Mouse (Mus musculus) mature B cell (primary cell): Measurements from ENCODE around the gene Gm21750.
"Not testable (repeated sequence)": the region's sequence is repeated elsewhere in the genome, so short reads cannot be mapped to it uniquely, and the experiment has no call there.

Experiments used
- in situ Hi-C: fragments of 300-500 bp; cut with MboI; formaldehyde crosslinking; loops from 2 replicates; pipeline ENCODE4 v1.14.3; 2019

The Gm21750 gene

GRCm38 (mm10) chr14:73660925-73661324, at the start of gene Gm21750:
Gm21750 (plus strand) TSS chr14:73661225.
- in situ Hi-C loops: not testable (repeated sequence)

GRCm38 (mm10) chr14:73614961-73615360, 46.1 kb upstream of the Gm21750 start:
- in situ Hi-C loops: not testable (repeated sequence)

DNA sequence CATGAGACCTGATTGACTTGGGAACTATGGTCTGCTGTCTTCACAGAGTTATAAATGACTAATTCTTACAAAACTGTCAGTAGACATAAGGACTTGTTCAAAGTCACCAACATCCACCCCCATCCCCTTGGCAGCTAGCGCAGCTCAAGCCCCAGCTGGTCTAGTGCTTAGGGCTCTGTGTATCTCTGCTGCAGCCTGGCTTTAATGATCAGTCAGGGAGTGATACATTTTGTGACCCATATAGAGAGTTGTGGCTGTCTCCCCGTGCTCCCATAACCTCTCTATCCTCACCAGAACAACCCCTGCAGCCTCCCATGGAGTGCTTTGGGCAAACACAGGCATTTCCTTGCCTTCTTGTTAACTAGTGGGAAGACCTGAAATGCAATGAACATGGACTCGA, 40.1 kb upstream of the Gm21750 start:
- in situ Hi-C loops: no loop called here

DNA sequence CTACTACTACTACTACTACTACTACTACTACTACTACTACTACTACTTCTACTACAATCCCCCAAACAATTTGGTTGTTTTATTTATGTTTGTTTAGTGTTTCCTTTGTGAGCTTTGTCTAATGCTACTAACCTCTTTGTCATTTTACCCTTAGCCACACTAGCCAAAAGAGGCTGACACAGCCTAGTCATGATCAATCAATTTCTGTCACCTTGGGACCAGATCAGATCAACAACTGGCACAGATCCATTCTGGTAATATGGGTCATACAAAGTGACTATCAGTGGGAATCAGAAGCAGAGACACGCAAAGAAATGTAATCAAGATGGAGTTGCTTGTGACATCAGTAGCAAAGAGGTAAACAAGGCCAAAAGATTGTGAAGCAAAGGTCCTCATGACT, 38.0 kb upstream of the Gm21750 start:
- in situ Hi-C loops: no loop called here

DNA sequence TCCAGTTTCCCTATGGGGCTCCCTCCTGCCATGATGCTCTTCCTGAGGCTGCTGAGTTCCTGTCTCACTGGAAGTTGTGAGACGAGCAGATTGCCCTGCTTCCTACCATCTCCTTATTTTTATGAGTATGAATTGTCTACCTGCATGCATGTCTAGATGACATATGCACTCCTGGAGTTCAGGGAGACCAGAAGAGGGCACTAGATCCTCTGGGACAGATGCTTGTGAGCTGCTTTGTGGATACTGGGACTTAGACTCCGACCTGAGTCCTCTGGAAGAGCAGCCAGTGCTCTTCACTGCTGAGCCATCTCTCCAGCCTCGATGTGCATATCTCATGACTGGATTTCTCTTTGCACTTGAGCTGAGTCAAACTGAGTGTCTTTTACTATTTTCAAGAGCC, 35.6 kb upstream of the Gm21750 start:
- in situ Hi-C loops: no loop called here

DNA sequence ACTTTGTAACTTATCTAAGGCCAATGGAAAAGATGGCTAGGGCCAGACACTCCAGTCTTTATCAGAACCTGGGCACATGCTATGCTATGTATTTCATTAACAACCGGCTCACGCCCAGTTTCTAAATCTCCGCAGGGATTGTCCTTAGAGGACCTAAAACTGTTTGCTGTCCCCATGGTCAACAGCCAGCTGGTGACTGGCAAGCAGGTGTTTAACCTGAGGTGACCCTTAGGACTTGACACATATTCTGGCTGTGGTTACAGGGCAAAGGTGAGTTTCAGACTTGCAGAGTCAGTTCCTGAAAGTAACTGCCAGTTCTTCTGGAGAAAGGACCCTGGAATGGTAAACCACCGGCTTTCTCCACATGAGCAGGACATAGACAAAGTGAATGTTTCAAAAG, 29.5 kb upstream of the Gm21750 start:
- in situ Hi-C loops: no loop called here

DNA sequence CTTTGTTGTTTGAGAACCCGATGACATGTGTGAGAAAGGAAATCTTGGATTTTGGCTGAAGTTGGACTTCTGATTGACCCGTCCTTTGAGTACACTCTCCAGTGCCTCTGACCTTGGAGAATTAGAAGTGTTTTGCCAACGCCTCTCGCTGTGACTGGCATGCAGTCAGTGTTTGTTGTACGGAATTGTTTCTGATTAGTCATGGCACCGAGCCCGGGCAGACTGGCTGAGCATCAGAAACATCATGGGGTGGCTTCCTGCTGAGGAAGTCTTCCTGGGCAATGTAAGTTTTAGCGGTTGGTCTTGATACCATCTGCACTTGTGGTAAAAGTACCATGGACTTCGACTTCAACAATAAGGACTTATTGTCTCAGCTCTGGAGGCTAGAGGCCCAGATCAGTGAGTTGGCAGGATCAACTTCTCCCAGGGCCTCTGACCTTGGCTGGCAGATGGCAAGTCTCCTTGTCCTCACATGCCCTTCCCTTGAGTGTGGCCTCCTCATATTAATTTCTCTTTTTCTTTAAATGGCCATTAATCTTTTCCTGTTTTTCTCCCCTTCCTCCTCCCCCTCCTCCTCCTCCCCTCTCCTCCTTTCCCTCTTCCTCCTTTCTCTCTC, 28.3 kb upstream of the Gm21750 start:
- in situ Hi-C loops: no loop called here

- in situ Hi-C loops: no loop called here
These were observed 26.7 kb upstream of the Gm21750 start for GRCm38 (mm10) chr14:73634356-73634755.

DNA sequence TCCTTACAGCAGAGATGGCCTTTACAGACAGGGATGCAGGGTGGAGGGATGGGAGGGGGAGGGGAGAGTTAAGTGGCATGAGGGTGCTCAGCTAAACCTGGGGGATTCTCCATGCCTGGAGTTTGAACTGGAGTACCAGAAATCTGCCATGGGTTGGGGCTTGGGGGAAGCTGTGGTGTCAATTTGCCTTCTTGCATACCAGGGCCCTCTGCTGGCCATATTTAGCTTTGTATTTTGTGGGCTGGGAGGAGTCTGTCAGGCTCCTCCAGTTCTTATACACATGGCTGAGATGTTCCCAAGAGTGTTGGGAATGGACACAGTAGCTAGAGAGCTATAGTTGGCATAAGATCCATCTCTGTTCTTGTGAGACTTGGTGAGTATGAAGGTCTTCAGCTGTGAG, 23.6 kb upstream of the Gm21750 start:
- in situ Hi-C loops: no loop called here

DNA sequence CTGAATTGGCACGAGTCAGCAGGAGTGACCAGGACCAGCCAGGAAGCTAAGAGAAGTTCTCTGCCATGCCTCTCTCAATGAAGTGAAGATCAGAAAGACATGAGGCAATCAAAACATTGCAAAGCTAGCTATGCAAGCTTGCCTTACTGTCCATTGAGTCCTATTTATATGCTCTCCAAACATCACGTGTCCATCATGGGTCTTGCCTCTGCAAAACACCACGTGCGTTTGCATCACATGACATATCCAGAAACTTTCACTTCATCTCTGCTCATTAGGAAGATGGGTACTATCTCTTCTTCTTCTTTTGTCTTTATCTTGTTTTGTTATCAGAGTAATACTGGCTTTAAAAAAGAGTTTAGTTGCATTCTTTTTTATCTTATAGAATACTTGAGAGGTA, 10.8 kb upstream of the Gm21750 start:
- in situ Hi-C loops: no loop called here

GRCm38 (mm10) chr14:73670091-73670490, 9.1 kb downstream of the Gm21750 start:
- in situ Hi-C loops: no loop called here

DNA sequence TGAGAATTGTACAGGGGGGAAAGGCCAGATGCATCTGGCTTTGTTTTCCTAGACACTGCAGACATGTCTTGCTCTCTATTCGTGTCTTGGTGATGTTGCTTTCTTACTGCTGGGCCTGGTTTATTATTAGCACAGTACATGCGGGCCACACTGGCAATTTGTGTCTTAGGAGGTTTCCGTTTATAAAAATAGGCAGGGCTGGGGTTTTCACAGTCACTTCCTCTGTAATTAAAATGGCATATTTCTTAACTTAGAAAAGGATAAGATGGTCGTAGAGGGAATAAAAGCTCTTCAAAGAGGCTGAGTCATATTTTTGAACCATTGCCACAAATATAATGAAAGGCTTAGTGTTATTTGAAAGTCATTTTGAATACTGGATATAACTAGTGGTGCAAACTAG, 26.7 kb downstream of the Gm21750 start:
- in situ Hi-C loops: no loop called here

GRCm38 (mm10) chr14:73688427-73688826, 27.4 kb downstream of the Gm21750 start:
- in situ Hi-C loops: no loop called here

- in situ Hi-C loops: no loop called here
These were observed 39.2 kb downstream of the Gm21750 start for GRCm38 (mm10) chr14:73700256-73700655.

DNA sequence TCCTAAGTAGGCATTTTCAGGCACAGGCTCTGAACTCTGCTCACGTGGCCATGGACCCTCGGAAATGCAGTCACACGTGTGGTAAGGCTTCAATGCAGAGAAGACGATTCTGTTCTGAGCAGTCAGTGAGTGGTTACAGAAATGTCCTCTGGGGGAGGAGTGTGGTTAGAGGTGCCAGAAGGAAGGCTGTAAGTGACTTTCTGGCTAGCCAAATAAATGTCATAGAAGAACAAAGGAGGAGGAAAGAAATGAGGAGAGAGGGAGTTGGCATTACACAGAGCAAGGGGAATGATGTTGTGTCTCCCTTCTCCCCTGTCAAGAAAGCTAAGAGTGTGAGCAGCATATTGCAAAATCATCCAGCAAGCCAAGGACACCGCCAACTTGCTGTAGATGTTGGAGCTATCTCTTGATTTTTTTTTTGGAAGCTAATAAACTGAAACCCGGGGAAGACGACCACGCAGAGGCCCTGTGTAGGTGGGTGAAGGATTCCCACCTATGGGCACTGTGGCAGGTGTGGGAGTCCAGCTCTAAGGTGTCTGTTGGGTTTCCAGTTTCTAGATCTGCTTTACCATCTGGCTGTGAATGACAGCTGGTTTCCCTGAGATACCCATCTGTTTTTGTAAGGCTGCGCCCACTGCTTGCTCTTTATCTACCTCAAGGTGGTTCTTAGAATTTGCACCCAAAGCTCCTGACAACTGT, 48.5 kb downstream of the Gm21750 start:
- in situ Hi-C loops: no loop called here
